Mouse (Mus musculus) neural tube, embryonic 12.5 days (tissue): ENCODE data around the gene Tmprss11a. TPM values are rescaled to one million over a fixed set of nuclear protein-coding genes. Genes with fewer than 3 reads are reported as not detected.

Source experiments
- ATAC-seq: fragments of 200-750 bp; cut with Nextera tagmentation; 2 replicates; pipeline ENCODE4 v1.8.0; 2017; ENCODE audit warnings: low read depth, mild to moderate bottlenecking, moderate TSS enrichment, moderate library complexity; ENCODE audit not compliant: low FRiP score
- H3K27ac ChIP-seq: fragments of 300-500 bp; sonication (generic); 2 replicates; pipeline ENCODE4 v1.5.1; 2016
- H3K27me3 ChIP-seq: fragments of 300-500 bp; sonication (generic); replicated peaks from 2 replicates; pipeline ENCODE4 v1.6.1; 2016; ENCODE audit warnings: mild to moderate bottlenecking
- H3K36me3 ChIP-seq: fragments of 300-500 bp; sonication (generic); 2 replicates; pipeline ENCODE4 v1.6.1; 2016; ENCODE audit warnings: mild to moderate bottlenecking
- H3K4me1 ChIP-seq: fragments of 300-500 bp; sonication (generic); 2 replicates; pipeline ENCODE4 v1.6.1; 2016
- H3K4me2 ChIP-seq: fragments of 300-500 bp; sonication (generic); replicated peaks from 2 replicates; pipeline ENCODE4 v1.6.1; 2016; ENCODE audit warnings: mild to moderate bottlenecking
- H3K4me3 ChIP-seq: fragments of 300-500 bp; sonication (generic); 2 replicates; pipeline ENCODE4 v1.5.1; 2016
- H3K9ac ChIP-seq: fragments of 300-500 bp; sonication (generic); 2 replicates; pipeline ENCODE4 v1.6.1; 2016; ENCODE audit warnings: mild to moderate bottlenecking
- H3K9me3 ChIP-seq: fragments of 300-500 bp; sonication (generic); 2 replicates; pipeline ENCODE4 v1.6.1; 2016; ENCODE audit warnings: mild to moderate bottlenecking
- WGBS: fragments of 180-500 bp; shearing (Covaris S2); methylation state at CpG from one replicate; pipeline ENCODE4 v1.1.7; 2016; 5-methylcytosine and 5-hydroxymethylcytosine counted together
- polyA plus RNA-seq: library from polyadenylated mRNA; unstranded; fragments of >200 nt; fragmentation: Nextera tagmentation; extraction: Ambion mirVana; gene quantifications from 2 replicates; pipeline ENCODE4 v1.2.1, GENCODE M21; 2016

Gene Tmprss11a
- polyA plus RNA-seq, result not detected in 2 replicates

GRCm38 (mm10) chr5:86468890-86469289, at the start of gene Tmprss11a:
Gene Tmprss11a (minus strand): TSS chr5:86468990.
- Histone ChIP-seq H3K4me1 (no peaks in the 10 kb centered on the region), H3K9ac (no peak within 1 kb of the TSS), H3K27me3 (no peaks in the 10 kb centered on the region), H3K9me3 (no peaks in the 10 kb centered on the region), H3K4me3 (no peak within 1 kb of the TSS), H3K36me3 (no peaks in the 10 kb centered on the region), H3K4me2 (no peak within 1 kb of the TSS), H3K27ac (no peak within 1 kb of the TSS)
- no peak for ATAC-seq
- 79% methylated on average over 4 of the region's 4 CpGs for WGBS

- no peak within 1 kb of the TSS for H3K4me2 ChIP-seq
- H3K9ac ChIP-seq, result no peak within 1 kb of the TSS
- H3K36me3 ChIP-seq, result no peaks in the 10 kb centered on the region
- ATAC-seq, result no peak
- H3K27me3 ChIP-seq, result no peaks in the 10 kb centered on the region
- H3K4me3 ChIP-seq, result no peak within 1 kb of the TSS
- WGBS, result 84% methylated on average over 9 of the region's 9 CpGs
- no peaks in the 10 kb centered on the region for H3K4me1 ChIP-seq
- H3K9me3 ChIP-seq, result no peaks in the 10 kb centered on the region
- H3K27ac ChIP-seq, result no peak within 1 kb of the TSS
These were observed 49.7 kb upstream of the Tmprss11a start, which contains the start of gene Tmprss11g for GRCm38 (mm10) chr5:86518500-86518899. Gene Tmprss11g (minus strand): TSS chr5:86518600.

GRCm38 (mm10) chr5:86511538-86511937, 42.7 kb upstream of the Tmprss11a start:
- WGBS, result 53% methylated on average over 5 of the region's 5 CpGs
- no peak overlapping the region for H3K4me2 ChIP-seq
- no peaks in the 10 kb centered on the region for H3K27me3 ChIP-seq
- no peaks in the 10 kb centered on the region for H3K4me1 ChIP-seq
- no peak overlapping the region for H3K9ac ChIP-seq
- H3K9me3 ChIP-seq, result no peaks in the 10 kb centered on the region
- no peaks in the 10 kb centered on the region for H3K36me3 ChIP-seq
- no peak overlapping the region for H3K4me3 ChIP-seq
- H3K27ac ChIP-seq, result no peak overlapping the region
- ATAC-seq, result no peak

- no peak overlapping the region for H3K4me3 ChIP-seq
- H3K27me3 ChIP-seq, result no peaks in the 10 kb centered on the region
- H3K9me3 ChIP-seq, result no peaks in the 10 kb centered on the region
- H3K9ac ChIP-seq, result no peak overlapping the region
- H3K4me1 ChIP-seq, result no peaks in the 10 kb centered on the region
- 84% methylated on average over 1 of the region's 1 CpGs for WGBS
- no peak for ATAC-seq
- H3K36me3 ChIP-seq, result no peaks in the 10 kb centered on the region
- H3K4me2 ChIP-seq, result no peak overlapping the region
- no peak overlapping the region for H3K27ac ChIP-seq
These were observed 24.7 kb upstream of the Tmprss11a start for GRCm38 (mm10) chr5:86493453-86493852.

- no peak overlapping the region for H3K4me2 ChIP-seq
- ATAC-seq, result no peak
- H3K27ac ChIP-seq, result no peak overlapping the region
- no peaks in the 10 kb centered on the region for H3K36me3 ChIP-seq
- no peaks in the 10 kb centered on the region for H3K4me1 ChIP-seq
- H3K27me3 ChIP-seq, result no peaks in the 10 kb centered on the region
- H3K9ac ChIP-seq, result no peak overlapping the region
- H3K9me3 ChIP-seq, result no peaks in the 10 kb centered on the region
- WGBS, result 81% methylated on average over 2 of the region's 2 CpGs
- H3K4me3 ChIP-seq, result no peak overlapping the region
These were observed 13.8 kb upstream of the Tmprss11a start for GRCm38 (mm10) chr5:86482562-86482961.

DNA sequence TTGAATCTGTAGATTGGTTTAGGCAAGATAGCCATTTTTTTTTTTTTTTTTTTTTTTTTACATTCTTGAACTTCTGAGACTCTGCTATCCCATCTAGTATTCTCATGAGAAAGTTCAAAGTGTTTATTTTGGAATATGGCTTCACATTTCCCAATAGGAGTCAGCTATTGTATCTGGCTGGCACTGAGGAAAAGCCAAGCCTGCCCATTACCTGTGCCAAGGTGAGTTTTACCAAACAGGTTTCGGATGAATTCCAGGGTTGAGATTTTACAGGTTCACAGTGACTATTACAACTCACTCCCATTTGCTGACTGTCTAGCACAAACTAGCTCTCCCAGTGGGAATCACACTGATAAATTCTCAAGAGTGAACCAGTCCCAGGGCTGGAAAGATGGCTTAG, 13.2 kb upstream of the Tmprss11a start:
- 89% methylated on average over 1 of the region's 1 CpGs for WGBS

GRCm38 (mm10) chr5:86473859-86474258, 5.1 kb upstream of the Tmprss11a start:
- H3K4me2 ChIP-seq, result no peak overlapping the region
- no peaks in the 10 kb centered on the region for H3K4me1 ChIP-seq
- H3K9me3 ChIP-seq, result no peaks in the 10 kb centered on the region
- no peak for ATAC-seq
- no peaks in the 10 kb centered on the region for H3K36me3 ChIP-seq
- H3K4me3 ChIP-seq, result no peak overlapping the region
- no peak overlapping the region for H3K27ac ChIP-seq
- 91% methylated on average over 9 of the region's 9 CpGs for WGBS
- H3K27me3 ChIP-seq, result no peaks in the 10 kb centered on the region
- H3K9ac ChIP-seq, result no peak overlapping the region

More for the DNA sequence above, 13.2 kb upstream of the Tmprss11a start:
- Histone ChIP-seq H3K27me3 (no peaks in the 10 kb centered on the region), H3K4me3 (no peak overlapping the region), H3K27ac (no peak overlapping the region), H3K4me2 (no peak overlapping the region), H3K9me3 (no peaks in the 10 kb centered on the region), H3K4me1 (no peaks in the 10 kb centered on the region), H3K36me3 (no peaks in the 10 kb centered on the region), H3K9ac (no peak overlapping the region)
- no peak for ATAC-seq

- no peaks in the 10 kb centered on the region for H3K36me3 ChIP-seq
- no peak overlapping the region for H3K27ac ChIP-seq
- no peak for ATAC-seq
- H3K27me3 ChIP-seq, result no peaks in the 10 kb centered on the region
- 59% methylated on average over 2 of the region's 2 CpGs for WGBS
- no peak overlapping the region for H3K9ac ChIP-seq
- H3K9me3 ChIP-seq, result no peaks in the 10 kb centered on the region
- no peak overlapping the region for H3K4me3 ChIP-seq
- H3K4me2 ChIP-seq, result no peak overlapping the region
- no peaks in the 10 kb centered on the region for H3K4me1 ChIP-seq
These were observed 29.5 kb downstream of the Tmprss11a start for GRCm38 (mm10) chr5:86439306-86439705.

- no peak overlapping the region for H3K4me2 ChIP-seq
- H3K27ac ChIP-seq, result no peak overlapping the region
- no peaks in the 10 kb centered on the region for H3K27me3 ChIP-seq
- H3K4me3 ChIP-seq, result no peak overlapping the region
- no peaks in the 10 kb centered on the region for H3K36me3 ChIP-seq
- no peak for ATAC-seq
- no peaks in the 10 kb centered on the region for H3K4me1 ChIP-seq
- no peak overlapping the region for H3K9ac ChIP-seq
- H3K9me3 ChIP-seq, result no peaks in the 10 kb centered on the region
These were observed 30.2 kb downstream of the Tmprss11a start for GRCm38 (mm10) chr5:86438548-86438947.

DNA sequence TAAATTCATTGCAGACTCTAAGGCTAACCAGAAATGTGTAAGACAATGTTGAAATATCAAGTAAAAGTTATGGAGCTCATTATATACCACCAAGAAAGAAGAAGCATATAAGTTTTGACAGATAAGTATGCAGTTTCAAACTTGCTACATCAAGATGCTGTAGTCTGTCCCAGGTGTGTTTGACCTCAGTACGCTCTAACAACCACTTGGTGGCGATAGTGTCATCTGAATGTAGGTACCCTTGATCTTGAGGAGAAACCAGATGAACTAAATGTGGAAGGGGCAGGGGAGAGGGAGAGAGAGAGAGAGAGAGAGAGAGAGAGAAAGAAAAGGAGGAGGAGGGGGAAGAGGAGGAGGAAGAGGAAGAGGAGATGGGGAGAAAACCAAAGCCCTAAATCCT, 36.1 kb downstream of the Tmprss11a start:
- Histone ChIP-seq H3K4me2 (no peak overlapping the region), H3K4me1 (no peaks in the 10 kb centered on the region), H3K9me3 (no peaks in the 10 kb centered on the region), H3K27me3 (no peaks in the 10 kb centered on the region), H3K9ac (no peak overlapping the region), H3K36me3 (no peaks in the 10 kb centered on the region), H3K4me3 (no peak overlapping the region), H3K27ac (no peak overlapping the region)
- WGBS, result 4% methylated on average over 2 of the region's 2 CpGs
- 0 out of 2 replicates have a peak, but pooled peaks have one; percentile 56 for ATAC-seq

DNA sequence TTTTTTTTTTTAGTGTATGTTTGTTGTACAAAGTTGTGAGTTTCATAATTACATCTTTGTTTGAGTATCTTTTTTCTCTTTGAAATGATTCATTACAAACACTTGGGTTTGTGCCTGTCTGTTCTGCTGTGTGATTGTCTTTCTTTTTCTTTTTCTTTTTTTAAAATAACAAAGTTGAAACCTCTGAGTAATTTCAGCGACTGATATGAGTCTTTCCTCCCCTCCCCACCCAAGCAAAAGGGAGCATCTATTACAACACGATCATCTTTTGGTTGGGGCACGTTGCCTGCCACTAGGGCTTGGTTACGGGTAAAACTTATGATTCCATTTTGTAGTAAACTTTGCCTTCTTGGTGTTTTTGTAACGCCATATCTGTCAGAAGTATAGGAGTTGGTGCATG, 37.7 kb downstream of the Tmprss11a start:
- 74% methylated on average over 5 of the region's 5 CpGs for WGBS
- Histone ChIP-seq H3K4me2 (no peak overlapping the region), H3K36me3 (no peaks in the 10 kb centered on the region), H3K9ac (no peak overlapping the region), H3K27ac (no peak overlapping the region), H3K9me3 (no peaks in the 10 kb centered on the region), H3K4me1 (no peaks in the 10 kb centered on the region), H3K27me3 (no peaks in the 10 kb centered on the region), H3K4me3 (no peak overlapping the region)
- no peak for ATAC-seq

- ATAC-seq, result no peak
- Histone ChIP-seq H3K9ac (no peak overlapping the region), H3K36me3 (no peaks in the 10 kb centered on the region), H3K27ac (no peak overlapping the region), H3K4me1 (no peaks in the 10 kb centered on the region), H3K27me3 (no peaks in the 10 kb centered on the region), H3K4me2 (no peak overlapping the region), H3K9me3 (no peaks in the 10 kb centered on the region), H3K4me3 (no peak overlapping the region)
- 59% methylated on average over 3 of the region's 3 CpGs for WGBS
These were observed 47.3 kb downstream of the Tmprss11a start for GRCm38 (mm10) chr5:86421323-86422028.

DNA sequence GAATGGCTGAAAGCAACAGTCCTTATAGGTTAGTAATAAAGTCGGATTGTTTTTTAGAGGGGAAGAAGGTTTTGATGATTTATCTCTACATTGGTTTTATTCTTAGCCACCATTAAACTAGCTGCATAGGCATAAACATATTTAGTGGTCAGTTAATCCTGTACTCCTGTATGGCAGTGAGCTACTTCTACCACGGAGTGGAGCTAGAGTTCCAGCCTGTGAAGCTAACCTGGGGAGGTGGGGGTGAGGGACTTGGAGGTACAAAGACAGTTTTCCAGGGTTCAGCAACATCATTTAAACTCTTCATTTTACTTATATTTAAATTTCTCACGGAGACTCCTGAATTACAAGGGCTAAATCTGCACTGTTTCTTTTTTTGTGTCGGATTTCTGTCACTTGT, 49.3 kb downstream of the Tmprss11a start:
- no peaks in the 10 kb centered on the region for H3K4me1 ChIP-seq
- H3K9ac ChIP-seq, result no peak overlapping the region
- 0 out of 2 replicates have a peak, but pooled peaks have one; percentile 50 for ATAC-seq
- no peaks in the 10 kb centered on the region for H3K36me3 ChIP-seq
- no peak overlapping the region for H3K4me2 ChIP-seq
- H3K4me3 ChIP-seq, result no peak overlapping the region
- 26% methylated on average over 4 of the region's 4 CpGs for WGBS
- no peaks in the 10 kb centered on the region for H3K27me3 ChIP-seq
- no peak overlapping the region for H3K27ac ChIP-seq
- H3K9me3 ChIP-seq, result no peaks in the 10 kb centered on the region
